Mouse (Mus musculus): ENCODE measurements around the gene Clnk.
A peak's percentile ranks its signal among the peaks of the same experiment; 100 is the strongest.

The Clnk gene

GRCm38 (mm10) chr5:38707364-38708075, 169.1 kb downstream of the Clnk start:
- no peak for DNase-seq

DNA sequence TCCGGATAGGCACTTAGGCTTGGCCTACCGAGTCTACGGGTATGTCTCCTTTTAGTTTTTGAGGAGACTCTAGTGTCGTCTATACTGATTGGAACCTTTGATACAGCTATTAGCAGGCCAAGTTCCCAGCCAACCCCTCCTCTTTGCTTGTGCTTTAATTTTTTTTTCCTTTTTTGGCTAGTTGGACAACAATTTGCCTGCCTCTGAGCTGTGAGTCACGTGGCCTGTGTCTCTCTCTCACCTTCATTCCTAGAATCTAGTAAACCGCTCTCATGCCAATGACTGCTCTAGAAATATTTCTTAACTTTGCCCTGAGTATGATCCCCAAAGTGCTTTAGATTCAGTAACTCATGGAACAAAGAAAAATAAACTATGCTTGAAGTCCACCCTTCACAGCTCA, 173.7 kb downstream of the Clnk start:
- no peak for DNase-seq

DNA sequence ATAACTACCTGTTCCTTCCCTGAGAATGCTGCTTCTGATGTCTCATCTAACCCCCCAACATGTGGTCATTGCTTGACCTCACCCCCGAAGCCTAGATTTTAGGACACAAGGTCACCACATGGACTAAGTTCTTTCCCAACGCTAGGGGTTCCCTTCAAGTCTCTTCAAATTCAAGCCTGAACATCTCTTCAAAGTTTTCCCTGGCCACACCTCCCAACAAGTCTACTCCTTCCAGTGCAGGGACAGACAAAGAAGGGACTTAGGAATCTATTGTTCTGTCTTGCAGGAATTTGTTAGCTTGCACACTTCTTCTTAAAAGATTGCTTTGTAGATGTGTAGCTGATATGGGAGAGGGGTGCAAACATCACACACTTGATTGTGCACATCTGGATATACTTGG, 174.5 kb downstream of the Clnk start:
- no peak for DNase-seq

- no peak for DNase-seq
These were observed 178.1 kb downstream of the Clnk start for GRCm38 (mm10) chr5:38698466-38698865.

DNA sequence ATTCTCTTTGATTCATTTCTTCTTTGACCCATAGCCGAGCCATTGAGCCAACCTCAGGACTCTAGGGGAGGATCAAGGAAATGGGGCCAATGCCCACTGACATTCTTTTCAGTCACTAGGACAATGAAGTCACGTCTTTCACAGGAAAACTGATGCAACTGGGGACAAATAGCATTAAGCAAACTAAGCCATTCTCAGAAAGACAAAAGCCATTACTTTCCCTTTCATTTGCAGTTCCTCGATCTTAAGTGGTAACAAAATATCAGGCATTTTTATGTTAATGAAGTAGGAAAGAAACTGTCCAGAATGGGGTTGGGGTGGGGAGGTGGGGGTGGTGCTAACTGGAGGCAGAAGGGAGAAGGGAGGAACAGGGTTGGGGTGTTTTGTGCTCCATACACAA, 178.6 kb downstream of the Clnk start:
- no peak for DNase-seq

- DNase-seq, result no peak
These were observed 179.8 kb downstream of the Clnk start for GRCm38 (mm10) chr5:38696616-38697375.

- DNase-seq, result no peak
These were observed 183.8 kb downstream of the Clnk start for GRCm38 (mm10) chr5:38692859-38693258.

DNA sequence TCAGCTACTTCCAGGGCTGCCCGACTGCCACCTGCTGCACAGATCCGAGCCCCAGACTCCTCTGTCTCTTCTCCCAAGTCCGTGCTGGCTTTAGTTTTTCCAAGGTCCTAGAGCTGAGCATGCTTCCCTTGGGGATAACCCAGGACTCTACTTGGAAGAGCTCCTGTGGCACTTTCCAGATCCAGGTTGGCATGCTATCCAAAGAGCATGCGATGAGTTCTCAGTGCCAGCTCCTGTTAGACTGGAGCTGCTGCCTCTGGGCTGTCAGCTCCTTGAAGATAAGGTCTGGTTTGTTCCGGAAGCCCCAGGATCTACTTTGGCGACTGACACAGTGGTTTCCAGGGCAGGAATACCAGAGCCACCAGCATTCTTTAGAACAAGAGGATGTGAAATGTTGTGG, 187.4 kb downstream of the Clnk start:
- DNase-seq, result no peak

DNA sequence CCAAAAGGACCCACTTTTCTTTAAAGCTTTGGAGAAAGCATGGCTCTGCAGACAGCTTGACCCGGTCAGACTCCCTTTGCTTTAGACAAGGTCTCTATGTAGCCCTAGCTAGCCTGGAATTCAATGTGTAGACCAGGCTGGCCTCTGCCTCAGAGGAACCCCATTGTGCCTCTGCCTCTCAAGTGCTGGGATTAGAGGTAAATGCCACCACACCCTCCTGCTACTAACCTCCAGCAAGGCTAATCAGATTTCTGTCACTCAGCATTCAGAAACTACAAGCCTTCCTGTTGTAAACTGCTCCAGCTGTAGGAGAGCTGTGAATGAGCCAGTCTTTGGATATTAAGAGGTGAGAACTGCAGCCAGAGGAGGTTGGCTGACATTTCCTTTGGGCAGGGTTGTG, 188.9 kb downstream of the Clnk start:
- DNase-seq, result no peak

DNA sequence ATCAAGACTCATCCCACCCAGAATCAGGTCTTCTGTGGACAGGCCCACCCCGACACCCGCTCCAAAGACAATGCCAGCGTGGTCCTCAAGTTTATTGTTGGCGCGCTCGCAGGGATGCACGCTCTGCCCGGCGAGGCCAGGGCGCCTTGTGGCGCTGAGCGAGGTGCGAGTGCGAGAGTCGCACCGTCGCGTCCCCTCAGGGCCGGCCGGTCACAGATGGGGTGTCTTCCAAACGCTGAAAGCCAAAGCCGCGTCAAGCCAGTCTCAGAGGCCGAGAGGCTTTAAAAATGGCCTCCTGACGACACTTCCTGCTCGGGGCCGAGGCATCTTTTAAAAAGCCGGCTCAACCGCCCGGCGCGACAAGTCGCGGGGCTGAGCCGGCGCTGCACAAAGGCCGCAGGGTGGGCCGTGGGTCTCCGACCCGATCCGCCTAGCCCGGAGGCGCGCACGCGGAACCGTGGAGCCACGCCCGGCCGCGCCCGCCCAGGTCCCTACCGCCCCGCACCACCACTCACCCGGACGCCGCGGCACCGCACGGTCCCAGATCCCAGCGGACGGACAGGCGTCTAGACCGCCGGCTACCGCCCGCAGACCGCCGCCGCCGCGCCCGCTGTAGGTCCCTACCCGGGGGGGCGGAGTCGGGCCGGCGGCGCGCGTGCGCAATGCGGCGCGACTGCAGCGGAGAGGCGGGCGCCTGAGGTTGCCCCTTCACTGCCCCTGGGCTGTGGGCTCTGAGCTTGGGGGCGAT, 192.3 kb downstream of the Clnk start, which contains the start of gene Zfp518b:
Gene Zfp518b, minus strand, starts transcription at position 663 of the 748 bp plus-strand sequence.
- peak; percentile 79 for DNase-seq

DNA sequence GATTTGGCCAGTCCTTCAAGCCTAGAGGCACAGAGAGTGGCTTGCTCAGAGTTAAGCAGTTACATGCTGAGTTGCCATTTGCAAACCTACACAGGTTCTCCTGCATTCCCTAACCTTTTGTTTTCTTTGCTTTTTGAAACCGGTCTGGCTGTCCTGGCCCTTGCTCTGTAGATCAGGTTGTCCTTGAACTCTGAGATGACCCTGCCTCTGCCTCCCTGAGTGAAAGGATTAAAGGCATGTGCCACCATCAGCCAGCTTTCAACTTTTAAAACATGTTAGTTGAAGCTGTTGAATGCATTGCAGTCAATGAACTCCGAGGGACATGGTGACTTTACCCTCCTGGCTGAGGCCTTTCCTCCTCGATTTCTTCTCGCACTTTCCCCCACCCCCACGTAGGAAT, 217.8 kb downstream of the Clnk start:
- no peak for DNase-seq
